In genomic region chr7:25272445-25273258, GRCm38 (mm10) we compare ENCODE assay signal across 17 mouse cellular contexts. TPM values are rescaled to one million over a fixed set of nuclear protein-coding genes. Genes with fewer than 3 reads are reported as not detected.
DNase-seq lines count a peak whose midpoint lies in the region; ATAC-seq and TF ChIP-seq lines count a peak whose summit lies in the region.
"Had no signal": no experiment of that assay in that cellular context is flagged by ENCODE, and none has a peak within 500 bp of the region (broad histone marks: within the 10 kb centered on the region; RNA-seq: fewer than 3 reads in every experiment).

No protein-coding gene starts in this region.

- ATAC-seq in hindbrain, postnatal 0 days, result no peak
- no peak for ATAC-seq in liver, postnatal 0 days
- ATAC-seq: forebrain, embryonic 13.5 days had no signal

- H3K4me1 ChIP-seq in hindbrain, embryonic 10.5 days (replicated peaks), result peaks cover 65% of the 10 kb centered on the region
- peaks cover 17% of the 10 kb centered on the region for H3K4me1 ChIP-seq in hindbrain, postnatal 0 days (ENCODE audit: insufficient read depth, low read length)
- peaks cover 62% of the 10 kb centered on the region for H3K4me1 ChIP-seq in limb, embryonic 10.5 days
- peaks cover 49% of the 10 kb centered on the region for H3K4me1 ChIP-seq in liver, postnatal 0 days (ENCODE audit: insufficient read depth)

- DNase-seq in hindbrain, embryonic 10.5 days (ENCODE audit: low spot score), result no peak
- DNase-seq in hindbrain, postnatal 0 days (ENCODE audit: low spot score), result no peak
- DNase-seq in right cerebral cortex, postnatal 4 days, result peak; percentile 3
- no peak for DNase-seq in right cerebral cortex, adult 18-20 months
- no peak for DNase-seq in limb, embryonic 10.5 days (ENCODE audit: low spot score)
- no peak for DNase-seq in liver, postnatal 0 days
- DNase-seq in adrenal gland, postnatal 36 days, result no peak
- DNase-seq: adrenal gland, postnatal 14 days; kidney, adult 8-10 months had no signal

- H3K9ac ChIP-seq in hindbrain, postnatal 0 days (replicated peaks; ENCODE audit: low read length), result no peak overlapping the region; the same call in 1 of the 2 replicates
- H3K9ac ChIP-seq in liver, postnatal 0 days (replicated peaks), result no peak overlapping the region
- H3K9ac ChIP-seq: lung, embryonic 15.5 days; midbrain, embryonic 12.5 days had no signal

- H3K9me3 ChIP-seq in hindbrain, embryonic 10.5 days, result no peaks in the 10 kb centered on the region
- H3K9me3 ChIP-seq in hindbrain, postnatal 0 days (ENCODE audit: low read length), result no peaks in the 10 kb centered on the region
- H3K9me3 ChIP-seq in limb, embryonic 10.5 days (replicated peaks), result no peaks in the 10 kb centered on the region
- H3K9me3 ChIP-seq in liver, postnatal 0 days (ENCODE audit: low read length), result no peaks in the 10 kb centered on the region
- H3K9me3 ChIP-seq: forebrain, embryonic 13.5 days; lung, embryonic 15.5 days; midbrain, embryonic 12.5 days had no signal

- H3K27me3 ChIP-seq in hindbrain, embryonic 10.5 days (ENCODE audit: insufficient read depth, poor library complexity, severe bottlenecking), result no peaks in the 10 kb centered on the region
- no peaks in the 10 kb centered on the region for H3K27me3 ChIP-seq in hindbrain, postnatal 0 days (ENCODE audit: insufficient read depth, low read length)
- H3K27me3 ChIP-seq in limb, embryonic 10.5 days (ENCODE audit: low read depth, poor library complexity, severe bottlenecking), result no peaks in the 10 kb centered on the region
- H3K27me3 ChIP-seq in liver, postnatal 0 days (ENCODE audit: insufficient read depth, low read length), result no peaks in the 10 kb centered on the region
- H3K27me3 ChIP-seq: forebrain, embryonic 13.5 days; lung, embryonic 15.5 days; midbrain, embryonic 12.5 days had no signal

- no peak for TF ChIP-seq EP300 in liver, postnatal 0 days (IDR thresholded peaks at IDR 0.05; ENCODE audit: low read depth)

- TF ChIP-seq CTCF in hindbrain, postnatal 0 days (IDR thresholded peaks at IDR 0.05; ENCODE audit: low read depth), result no peak
- no peak for TF ChIP-seq CTCF in liver, postnatal 0 days (IDR thresholded peaks at IDR 0.05; ENCODE audit: low read depth)

- 89% methylated on average over 38 of the region's 38 CpGs for WGBS in hindbrain, embryonic 10.5 days
- 90% methylated on average over 38 of the region's 38 CpGs for WGBS in hindbrain, postnatal 0 days
- 85% methylated on average over 38 of the region's 38 CpGs for WGBS in limb, embryonic 10.5 days
- WGBS in liver, postnatal 0 days (ENCODE audit: insufficient replicate concordance), result 92% methylated on average over 36 of the region's 38 CpGs

- no peak overlapping the region for H3K4me2 ChIP-seq in hindbrain, postnatal 0 days (ENCODE audit: low read depth, low read length)
- peak overlapping the region; percentile 26; the same call in 1 of the 2 replicates for H3K4me2 ChIP-seq in liver, postnatal 0 days (ENCODE audit: low read depth, low read length)
- H3K4me2 ChIP-seq: heart, embryonic 11.5 days; lung, embryonic 15.5 days; midbrain, embryonic 12.5 days had no signal

- no peak overlapping the region for H3K27ac ChIP-seq in hindbrain, embryonic 10.5 days
- no peak overlapping the region for H3K27ac ChIP-seq in hindbrain, postnatal 0 days
- peak overlapping the region; percentile 10; the same call in 1 of the 2 replicates for H3K27ac ChIP-seq in limb, embryonic 10.5 days
- H3K27ac ChIP-seq in liver, postnatal 0 days (ENCODE audit: low read depth), result no peak overlapping the region
- H3K27ac ChIP-seq: forebrain, embryonic 13.5 days; lung, embryonic 15.5 days; midbrain, embryonic 12.5 days had no signal

- H3K4me3 ChIP-seq in hindbrain, embryonic 10.5 days, result peak overlapping the region; percentile 6; the same call in 1 of the 2 replicates
- H3K4me3 ChIP-seq in hindbrain, postnatal 0 days (ENCODE audit: low read length), result no peak overlapping the region
- H3K4me3 ChIP-seq in limb, embryonic 10.5 days, result no peak overlapping the region; the same call in 1 of the 2 replicates
- no peak overlapping the region for H3K4me3 ChIP-seq in liver, postnatal 0 days (ENCODE audit: low read depth, low read length)
- H3K4me3 ChIP-seq: forebrain, embryonic 13.5 days; lung, embryonic 15.5 days; midbrain, embryonic 12.5 days had no signal

- H3K36me3 ChIP-seq in hindbrain, embryonic 10.5 days, result peaks cover 31% of the 10 kb centered on the region
- H3K36me3 ChIP-seq in hindbrain, postnatal 0 days (ENCODE audit: insufficient read depth, low read length), result peaks cover 21% of the 10 kb centered on the region; the same call in 1 of the 2 replicates
- peaks cover 33% of the 10 kb centered on the region for H3K36me3 ChIP-seq in limb, embryonic 10.5 days
- H3K36me3 ChIP-seq in liver, postnatal 0 days (replicated peaks; ENCODE audit: insufficient read depth, low read length), result peaks cover 20% of the 10 kb centered on the region

RNA-seq across cellular contexts. Expression of gene Cic, which starts 5.1 kb away (rescaled TPM):
- 23.2 and 23.5 TPM in 2 replicates for polyA plus RNA-seq in hindbrain, embryonic 10.5 days (2016; fragmentation: Nextera tagmentation; extraction: Ambion mirVana)
- total RNA-seq in hindbrain, postnatal 0 days (2014; rRNA removed), result 153 and 155 TPM in 2 replicates
- 28.2 and 30.6 TPM in 2 replicates for polyA plus RNA-seq in hindbrain, postnatal 0 days (2015; fragmentation: Nextera tagmentation; extraction: Ambion mirVana)
- 21.4 and 25.2 TPM in 2 replicates for polyA plus RNA-seq in limb, embryonic 10.5 days (2016; fragmentation: Nextera tagmentation; extraction: Ambion mirVana)
- 8.9 and 9.7 TPM in 2 replicates for polyA plus RNA-seq in liver, postnatal 0 days (2015; fragmentation: Nextera tagmentation; extraction: Ambion mirVana)
- total RNA-seq in adrenal gland, postnatal 36 days (2021), result 100 to 1,000 TPM in 1 of 2 experiments, 10 to 100 TPM in 1; 94.8 to 116 TPM

RNA-seq across cellular contexts. Expression of gene Erf, which starts 22.1 kb away (rescaled TPM):
- 8.0 and 8.6 TPM in 2 replicates for polyA plus RNA-seq in hindbrain, embryonic 10.5 days (2016; fragmentation: Nextera tagmentation; extraction: Ambion mirVana)
- total RNA-seq in hindbrain, postnatal 0 days (2014; rRNA removed), result 19.0 and 20.8 TPM in 2 replicates
- 3.0 and 3.7 TPM in 2 replicates for polyA plus RNA-seq in hindbrain, postnatal 0 days (2015; fragmentation: Nextera tagmentation; extraction: Ambion mirVana)
- polyA plus RNA-seq in limb, embryonic 10.5 days (2016; fragmentation: Nextera tagmentation; extraction: Ambion mirVana), result 14.2 and 16.6 TPM in 2 replicates
- polyA plus RNA-seq in liver, postnatal 0 days (2015; fragmentation: Nextera tagmentation; extraction: Ambion mirVana), result 4.6 and 5.2 TPM in 2 replicates
- total RNA-seq in adrenal gland, postnatal 36 days (2021), result 10 to 100 TPM; 25.4 to 40.9 TPM

RNA-seq across cellular contexts. Expression of gene Pafah1b3, which starts 25.1 kb away (rescaled TPM):
- 271 and 384 TPM in 2 replicates for polyA plus RNA-seq in hindbrain, embryonic 10.5 days (2016; fragmentation: Nextera tagmentation; extraction: Ambion mirVana)
- 534 and 592 TPM in 2 replicates for total RNA-seq in hindbrain, postnatal 0 days (2014; rRNA removed)
- polyA plus RNA-seq in hindbrain, postnatal 0 days (2015; fragmentation: Nextera tagmentation; extraction: Ambion mirVana), result 469 and 484 TPM in 2 replicates
- 224 and 248 TPM in 2 replicates for polyA plus RNA-seq in limb, embryonic 10.5 days (2016; fragmentation: Nextera tagmentation; extraction: Ambion mirVana)
- 23.4 and 25.4 TPM in 2 replicates for polyA plus RNA-seq in liver, postnatal 0 days (2015; fragmentation: Nextera tagmentation; extraction: Ambion mirVana)
- total RNA-seq in adrenal gland, postnatal 36 days (2021), result 10 to 100 TPM; 32.7 to 34.0 TPM

RNA-seq across cellular contexts. Expression of gene Prr19, which starts 28.6 kb away (rescaled TPM):
- 1.2 and 2.1 TPM in 2 replicates for polyA plus RNA-seq in hindbrain, embryonic 10.5 days (2016; fragmentation: Nextera tagmentation; extraction: Ambion mirVana)
- total RNA-seq in hindbrain, postnatal 0 days (2014; rRNA removed), result 0.93 and 1.4 TPM in 2 replicates
- polyA plus RNA-seq in hindbrain, postnatal 0 days (2015; fragmentation: Nextera tagmentation; extraction: Ambion mirVana), result 3.1 and 3.6 TPM in 2 replicates
- polyA plus RNA-seq in limb, embryonic 10.5 days (2016; fragmentation: Nextera tagmentation; extraction: Ambion mirVana), result 1.1 and 1.3 TPM in 2 replicates
- polyA plus RNA-seq in liver, postnatal 0 days (2015; fragmentation: Nextera tagmentation; extraction: Ambion mirVana), result not detected in 2 replicates
- total RNA-seq in adrenal gland, postnatal 36 days (2021), result not detected
- total RNA-seq: adrenal gland, postnatal 14 days; gastrocnemius, adult 18-20 months; hematopoietic stem cell, adult 5-6 weeks; layer of hippocampus, adult 18-20 months; left cerebral cortex, adult 8-10 months had no signal

RNA-seq across cellular contexts. Expression of gene Tmem145, which starts 33.3 kb away (rescaled TPM):
- 2.5 and 9.1 TPM in 2 replicates for polyA plus RNA-seq in hindbrain, embryonic 10.5 days (2016; fragmentation: Nextera tagmentation; extraction: Ambion mirVana)
- total RNA-seq in hindbrain, postnatal 0 days (2014; rRNA removed), result 56.6 and 88.3 TPM in 2 replicates
- 104 and 106 TPM in 2 replicates for polyA plus RNA-seq in hindbrain, postnatal 0 days (2015; fragmentation: Nextera tagmentation; extraction: Ambion mirVana)
- 0.14 and 0.38 TPM in 2 replicates for polyA plus RNA-seq in limb, embryonic 10.5 days (2016; fragmentation: Nextera tagmentation; extraction: Ambion mirVana)
- polyA plus RNA-seq in liver, postnatal 0 days (2015; fragmentation: Nextera tagmentation; extraction: Ambion mirVana), result not detected in 2 replicates
- 1 to 10 TPM; 1.5 to 1.6 TPM for total RNA-seq in adrenal gland, postnatal 36 days (2021)
- total RNA-seq: gastrocnemius, adult 18-20 months; hematopoietic stem cell, adult 5-6 weeks had no signal
